Mouse (Mus musculus): ENCODE data around the gene Etnk1. TPM values are rescaled to one million over a fixed set of nuclear protein-coding genes. Genes with fewer than 3 reads are reported as not detected.

The Etnk1 gene
- total and polyA plus RNA-seq, 3 experiments, result 29.9 to 37.0 (median 33.6) TPM

- Histone ChIP-seq H3K27me3 (ENCODE audit: control insufficient read depth in 1 of 2, insufficient read depth in 2 of 2, low read length in 2 of 2) (no peaks in the 10 kb centered on the region), H3K4me3 (ENCODE audit: control insufficient read depth in 1 of 2, insufficient read depth in 1 of 2, low read depth in 2 of 2, low read length in 2 of 2) (no peak overlapping the region), H3K27ac (ENCODE audit: control insufficient read depth, low read depth, low read length) (no peak overlapping the region), H3K36me3 (ENCODE audit: control insufficient read depth in 1 of 2, insufficient read depth in 2 of 2, low read length in 2 of 2) (no peaks in the 10 kb centered on the region), H3K4me1 (ENCODE audit: control insufficient read depth in 1 of 2, insufficient read depth in 2 of 2, low read length in 2 of 2) (no peaks in the 10 kb centered on the region), H3K79me2 (ENCODE audit: control insufficient read depth, insufficient read depth, low read length, poor library complexity) (no peaks in the 10 kb centered on the region), H3K9ac (ENCODE audit: control insufficient read depth, low read depth, low read length, poor library complexity, severe bottlenecking) (no peak overlapping the region), H3K9me3 (replicated peaks; ENCODE audit: insufficient read depth, low read length) (no peaks in the 10 kb centered on the region)
- DNase-seq (ENCODE audit: low read depth, low spot score), result peak; percentile 79
- TF ChIP-seq UBTF (IDR thresholded peaks at IDR 0.05; ENCODE audit: borderline replicate concordance, insufficient read depth, low read depth, low read length) (no peak), SIN3A (IDR thresholded peaks at IDR 0.05; ENCODE audit: low read length) (0 out of 2 replicates have a peak, but pooled peaks have one; percentile 26), BHLHE40 (IDR thresholded peaks at IDR 0.05; ENCODE audit: borderline replicate concordance, low read depth, low read length) (no peak), MYC (IDR thresholded peaks at IDR 0.05; ENCODE audit: low read depth, low read length) (0 out of 2 replicates have a peak, but pooled peaks have one; percentile 15), RCOR1 (IDR thresholded peaks at IDR 0.05; ENCODE audit: low read depth, low read length) (0 out of 2 replicates have a peak, but pooled peaks have one; percentile 10), MXI1 (IDR thresholded peaks at IDR 0.05; ENCODE audit: low read depth, low read length) (no peak), ZNF384 (IDR thresholded peaks at IDR 0.05; ENCODE audit: low read depth, low read length) (peak; percentile 77), GATA1 (IDR thresholded peaks at IDR 0.05; ENCODE audit: low read depth, low read length) (no peak), CHD2 (IDR thresholded peaks at IDR 0.05; ENCODE audit: low read length) (no peak), TCF12 (IDR thresholded peaks at IDR 0.05; ENCODE audit: low read depth, low read length) (no peak), CHD1 (IDR thresholded peaks at IDR 0.05; ENCODE audit: low read depth, low read length) (no peak), GABPA (IDR thresholded peaks at IDR 0.05; ENCODE audit: low read depth, low read length) (no peak), MAX (IDR thresholded peaks at IDR 0.05; ENCODE audit: low read length) (no peak), E2F4 (IDR thresholded peaks at IDR 0.05; ENCODE audit: borderline replicate concordance, low read depth, low read length) (no peak), USF2 (IDR thresholded peaks at IDR 0.05; ENCODE audit: borderline replicate concordance in 1 of 2, insufficient read depth in 1 of 2, low read depth in 1 of 2, low read length in 2 of 2) (no peak), SMC3 (IDR thresholded peaks at IDR 0.05; ENCODE audit: low read depth, low read length) (peak; percentile 90), RAD21 (IDR thresholded peaks at IDR 0.05; ENCODE audit: low read depth, low read length) (peak; percentile 95), HCFC1 (IDR thresholded peaks at IDR 0.05; ENCODE audit: low read depth, low read length) (no peak), CTCF (IDR thresholded peaks at IDR 0.05 in 2 of 3, conservative IDR thresholded peaks at IDR 0.05 in 1 of 3; ENCODE audit: control insufficient read depth in 1 of 3, insufficient read depth in 1 of 3, low read depth in 2 of 3, low read length in 3 of 3, poor library complexity in 1 of 3, severe bottlenecking in 1 of 3) (peak; percentile 43 to 89 (median 86)), ZMIZ1 (IDR thresholded peaks at IDR 0.05; ENCODE audit: low read depth, low read length) (no peak), ZC3H11A (IDR thresholded peaks at IDR 0.05; ENCODE audit: low read depth, low read length) (peak; percentile 82)
Measured at GRCm38 (mm10) chr6:143219347-143219746, 52.3 kb downstream of the Etnk1 start.

- H3K27me3 ChIP-seq (ENCODE audit: control insufficient read depth in 1 of 2, insufficient read depth in 2 of 2, low read length in 2 of 2), result no peaks in the 10 kb centered on the region
- no peaks in the 10 kb centered on the region for H3K9me3 ChIP-seq (replicated peaks; ENCODE audit: insufficient read depth, low read length)
- no peak for DNase-seq (ENCODE audit: low read depth, low spot score)
- TF ChIP-seq SIN3A (IDR thresholded peaks at IDR 0.05; ENCODE audit: low read length) (no peak), MAZ (IDR thresholded peaks at IDR 0.05; ENCODE audit: low read depth, low read length) (no peak), ZMIZ1 (IDR thresholded peaks at IDR 0.05; ENCODE audit: low read depth, low read length) (no peak)
- no peak overlapping the region for H3K9ac ChIP-seq (ENCODE audit: control insufficient read depth, low read depth, low read length, poor library complexity, severe bottlenecking)
- H3K4me1 ChIP-seq (ENCODE audit: control insufficient read depth in 1 of 2, insufficient read depth in 2 of 2, low read length in 2 of 2), result no peaks in the 10 kb centered on the region
- H3K36me3 ChIP-seq (ENCODE audit: control insufficient read depth in 1 of 2, insufficient read depth in 2 of 2, low read length in 2 of 2), result no peaks in the 10 kb centered on the region
- no peaks in the 10 kb centered on the region for H3K79me2 ChIP-seq (ENCODE audit: control insufficient read depth, insufficient read depth, low read length, poor library complexity)
- no peak overlapping the region for H3K4me3 ChIP-seq (ENCODE audit: control insufficient read depth in 1 of 2, insufficient read depth in 1 of 2, low read depth in 2 of 2, low read length in 2 of 2)
- no peak overlapping the region for H3K27ac ChIP-seq (ENCODE audit: control insufficient read depth, low read depth, low read length)
Measured at GRCm38 (mm10) chr6:143221245-143221644, 54.2 kb downstream of the Etnk1 start.

Measured in MEL (cell line).